10 mouse cellular contexts compared by ENCODE assay signal in genomic region chr4:126324861-126325260, GRCm38 (mm10). TPM values are rescaled to one million over a fixed set of nuclear protein-coding genes. Genes with fewer than 3 reads are reported as not detected.
A peak's percentile ranks its signal among the peaks of the same experiment; 100 is the strongest.
DNase-seq lines count a peak whose midpoint lies in the region; ATAC-seq and TF ChIP-seq lines count a peak whose summit lies in the region.
"Had no signal": no experiment of that assay in that cellular context is flagged by ENCODE, and none has a peak within 500 bp of the region (broad histone marks: within the 10 kb centered on the region; RNA-seq: fewer than 3 reads in every experiment).

No protein-coding gene starts in this region.

- H3K36me3 ChIP-seq in hindbrain, embryonic 12.5 days: no peaks in the 10 kb centered on the region
- peaks cover 2% of the 10 kb centered on the region; the same call in 1 of the 2 replicates for H3K36me3 ChIP-seq in hindbrain, embryonic 10.5 days
- peaks cover 2% of the 10 kb centered on the region; the same call in 1 of the 2 replicates for H3K36me3 ChIP-seq in ES-E14 (ENCODE audit: control insufficient read depth, insufficient read depth, low read length, poor library complexity, severe bottlenecking)
- H3K36me3 ChIP-seq in embryonic facial prominence, embryonic 13.5 days: 0 out of 2 replicates have a peak, but pooled peaks cover 1% of the 10 kb centered on the region
- no peaks in the 10 kb centered on the region for H3K36me3 ChIP-seq in limb, embryonic 12.5 days

- peaks cover 16% of the 10 kb centered on the region for H3K4me1 ChIP-seq in hindbrain, embryonic 12.5 days
- peaks cover 30% of the 10 kb centered on the region for H3K4me1 ChIP-seq in hindbrain, embryonic 10.5 days (replicated peaks)
- peaks cover 0 to 14% of the 10 kb centered on the region in 2 experiments; a peak in 2 of 4 replicates for H3K4me1 ChIP-seq in ES-E14 (ENCODE audit: control insufficient read depth in 2 of 2, insufficient read depth in 2 of 2, low read length in 2 of 2, poor library complexity in 1 of 2)
- H3K4me1 ChIP-seq in embryonic facial prominence, embryonic 13.5 days: peaks cover 33% of the 10 kb centered on the region
- H3K4me1 ChIP-seq in limb, embryonic 12.5 days (replicated peaks): peaks cover 23% of the 10 kb centered on the region

- DNase-seq in hindbrain, embryonic 10.5 days (ENCODE audit: low spot score): no peak
- no peak for DNase-seq in ES-E14 (ENCODE audit: low read depth, low spot score)
- no peak for DNase-seq in left cerebral cortex, adult 9 months (ENCODE audit: low spot score in 2 of 2)
- DNase-seq: right cerebral cortex, postnatal 4 days had no signal

- 0 out of 2 replicates have a peak overlapping the region, but pooled peaks have one; percentile 11 for H3K4me2 ChIP-seq in hindbrain, embryonic 12.5 days (replicated peaks)
- peak overlapping the region; percentile 58 for H3K4me2 ChIP-seq in embryonic facial prominence, embryonic 13.5 days
- peak overlapping the region; percentile 51 for H3K4me2 ChIP-seq in limb, embryonic 12.5 days

- H3K4me3 ChIP-seq in hindbrain, embryonic 12.5 days: no peak overlapping the region
- no peak overlapping the region for H3K4me3 ChIP-seq in hindbrain, embryonic 10.5 days
- peak overlapping the region; percentile 6 to 23; a peak in 2 of 4 replicates for H3K4me3 ChIP-seq in ES-E14 (ENCODE audit: insufficient read depth in 1 of 2, low read depth in 1 of 2, low read length in 2 of 2, poor library complexity in 1 of 2, severe bottlenecking in 1 of 2)
- peak overlapping the region; percentile 29 for H3K4me3 ChIP-seq in embryonic facial prominence, embryonic 13.5 days
- 0 out of 2 replicates have a peak overlapping the region, but pooled peaks have one; percentile 19 for H3K4me3 ChIP-seq in limb, embryonic 12.5 days (replicated peaks)

- no peak for ATAC-seq in hindbrain, embryonic 12.5 days (ENCODE audit: low FRiP score)
- 0 out of 2 replicates have a peak, but pooled peaks have one; percentile 1 for ATAC-seq in embryonic facial prominence, embryonic 13.5 days (ENCODE audit: insufficient number of reproducible peaks, insufficient read depth, low FRiP score, low TSS enrichment, low read depth)
- ATAC-seq in limb, embryonic 12.5 days (ENCODE audit: insufficient number of reproducible peaks, insufficient read depth, low FRiP score, low TSS enrichment, low read depth): no peak
- ATAC-seq in erythroid progenitor cell, adult 5-6 weeks (replicated peaks; ENCODE audit: low FRiP score, poor library complexity, severe bottlenecking): no peak
- no peak for ATAC-seq in monocyte, adult 5-6 weeks (replicated peaks; ENCODE audit: insufficient number of reproducible peaks, low FRiP score, low TSS enrichment, poor library complexity, severe bottlenecking)

- H3K9me3 ChIP-seq in hindbrain, embryonic 12.5 days (replicated peaks): no peaks in the 10 kb centered on the region
- H3K9me3 ChIP-seq in hindbrain, embryonic 10.5 days: no peaks in the 10 kb centered on the region
- H3K9me3 ChIP-seq in ES-E14 (ENCODE audit: control insufficient read depth, insufficient read depth, low read depth, low read length): no peaks in the 10 kb centered on the region
- no peaks in the 10 kb centered on the region for H3K9me3 ChIP-seq in embryonic facial prominence, embryonic 13.5 days
- H3K9me3 ChIP-seq in limb, embryonic 12.5 days: no peaks in the 10 kb centered on the region

- H3K27ac ChIP-seq in hindbrain, embryonic 12.5 days: no peak overlapping the region
- no peak overlapping the region for H3K27ac ChIP-seq in hindbrain, embryonic 10.5 days
- H3K27ac ChIP-seq in ES-E14 (ENCODE audit: insufficient read depth, low read depth, low read length, poor library complexity, severe bottlenecking): no peak overlapping the region
- H3K27ac ChIP-seq in embryonic facial prominence, embryonic 13.5 days: peak overlapping the region; percentile 68
- peak overlapping the region; percentile 42; the same call in 1 of the 2 replicates for H3K27ac ChIP-seq in limb, embryonic 12.5 days

- in situ Hi-C loops in ES-E14 (cut with MboI; ENCODE audit: low sequenced_read_pairs in 2 of 2, unreplicated experiment in 2 of 2): loop anchor here in 1 of 2 experiments (25.0 kb wide), 1 partner anchor 212 kb away; the partner anchor contains the start of gene Ago4

- WGBS in hindbrain, embryonic 12.5 days: 24% methylated on average over 13 of the region's 13 CpGs
- WGBS in hindbrain, embryonic 10.5 days: 28% methylated on average over 13 of the region's 13 CpGs
- 23% methylated on average over 13 of the region's 13 CpGs for WGBS in embryonic facial prominence, embryonic 13.5 days
- WGBS in limb, embryonic 12.5 days: 26% methylated on average over 13 of the region's 13 CpGs

- H3K27me3 ChIP-seq in hindbrain, embryonic 12.5 days: peaks cover 33% of the 10 kb centered on the region
- H3K27me3 ChIP-seq in hindbrain, embryonic 10.5 days (ENCODE audit: insufficient read depth, poor library complexity, severe bottlenecking): peaks cover 42% of the 10 kb centered on the region
- peaks cover 13% of the 10 kb centered on the region for H3K27me3 ChIP-seq in embryonic facial prominence, embryonic 13.5 days
- H3K27me3 ChIP-seq in limb, embryonic 12.5 days: peaks cover 46% of the 10 kb centered on the region

- H3K9ac ChIP-seq in hindbrain, embryonic 12.5 days: no peak overlapping the region
- H3K9ac ChIP-seq in ES-E14 (ENCODE audit: insufficient read depth, low read depth, low read length, poor library complexity, severe bottlenecking): peak overlapping the region; percentile 9; the same call in 1 of the 2 replicates
- peak overlapping the region; percentile 54 for H3K9ac ChIP-seq in embryonic facial prominence, embryonic 13.5 days
- H3K9ac ChIP-seq in limb, embryonic 12.5 days (replicated peaks): peak overlapping the region; percentile 42; the same call in 1 of the 2 replicates

TF ChIP-seq in ES-E14, 5 proteins besides CTCF, POLR2A, EP300 and RAD21:
- TF ChIP-seq HCFC1 (IDR thresholded peaks at IDR 0.05; ENCODE audit: borderline replicate concordance, insufficient read depth, low read length) (no peak), CHD2 (IDR thresholded peaks at IDR 0.05; ENCODE audit: low read depth, low read length) (no peak), ZNF384 (IDR thresholded peaks at IDR 0.05; ENCODE audit: low read depth, low read length) (no peak), ZC3H11A (IDR thresholded peaks at IDR 0.05; ENCODE audit: borderline replicate concordance, low read depth, low read length) (no peak), MAFK (IDR thresholded peaks at IDR 0.05; ENCODE audit: insufficient read depth, low read depth, low read length) (no peak)

RNA-seq across cellular contexts. Expression of gene Tekt2, which starts 0.6 kb away (rescaled TPM):
- polyA plus RNA-seq in hindbrain, embryonic 12.5 days (2016; fragmentation: Nextera tagmentation; extraction: Ambion mirVana): 6.3 and 6.7 TPM in 2 replicates
- polyA plus RNA-seq in hindbrain, embryonic 10.5 days (2016; fragmentation: Nextera tagmentation; extraction: Ambion mirVana): 2.3 and 2.7 TPM in 2 replicates
- 1.7 and 2.9 TPM in 2 replicates for total RNA-seq in ES-E14 (2012; rRNA removed)
- 18.5 and 22.0 TPM in 2 replicates for polyA plus RNA-seq in embryonic facial prominence, embryonic 13.5 days (2015; fragmentation: Nextera tagmentation; extraction: Ambion mirVana)
- polyA plus RNA-seq in limb, embryonic 12.5 days (2016; fragmentation: Nextera tagmentation; extraction: Ambion mirVana): 13.6 and 14.8 TPM in 2 replicates
- not detected in 2 replicates for total RNA-seq in erythroid progenitor cell, adult 5-6 weeks (2015; ENCODE audit: low replicate concordance)
- not detected in 2 replicates for total RNA-seq in erythroid progenitor cell, adult 5-6 weeks (2017; ENCODE audit: low replicate concordance)
- total RNA-seq in monocyte, adult 5-6 weeks (2017): not detected in 3 replicates
- polyA plus RNA-seq: erythroblast, embryonic 14.5 days had no signal

RNA-seq across cellular contexts. Expression of gene Adprhl2, which starts 3.4 kb away (rescaled TPM):
- 65.2 and 74.3 TPM in 2 replicates for polyA plus RNA-seq in hindbrain, embryonic 12.5 days (2016; fragmentation: Nextera tagmentation; extraction: Ambion mirVana)
- polyA plus RNA-seq in hindbrain, embryonic 10.5 days (2016; fragmentation: Nextera tagmentation; extraction: Ambion mirVana): 88.2 and 89.5 TPM in 2 replicates
- 50.5 and 56.9 TPM in 2 replicates for total RNA-seq in ES-E14 (2012; rRNA removed)
- 94.3 and 97.5 TPM in 2 replicates for polyA plus RNA-seq in embryonic facial prominence, embryonic 13.5 days (2015; fragmentation: Nextera tagmentation; extraction: Ambion mirVana)
- 84.9 and 87.5 TPM in 2 replicates for polyA plus RNA-seq in limb, embryonic 12.5 days (2016; fragmentation: Nextera tagmentation; extraction: Ambion mirVana)
- 2.2 TPM in 1 of 2 replicates, not detected in the other for total RNA-seq in erythroid progenitor cell, adult 5-6 weeks (2015; ENCODE audit: low replicate concordance)
- 4.7 and 5.5 TPM in 2 replicates for total RNA-seq in erythroid progenitor cell, adult 5-6 weeks (2017; ENCODE audit: low replicate concordance)
- 15.0 to 25.8 TPM (median 21.0 TPM) in 3 replicates for total RNA-seq in monocyte, adult 5-6 weeks (2017)

RNA-seq across cellular contexts. Expression of gene Col8a2, which starts 38.3 kb away (rescaled TPM):
- polyA plus RNA-seq in hindbrain, embryonic 12.5 days (2016; fragmentation: Nextera tagmentation; extraction: Ambion mirVana): 50.1 and 56.7 TPM in 2 replicates
- 6.1 and 18.5 TPM in 2 replicates for polyA plus RNA-seq in hindbrain, embryonic 10.5 days (2016; fragmentation: Nextera tagmentation; extraction: Ambion mirVana)
- total RNA-seq in ES-E14 (2012; rRNA removed): 3.7 and 3.8 TPM in 2 replicates
- polyA plus RNA-seq in embryonic facial prominence, embryonic 13.5 days (2015; fragmentation: Nextera tagmentation; extraction: Ambion mirVana): 33.9 and 43.4 TPM in 2 replicates
- 13.3 and 16.7 TPM in 2 replicates for polyA plus RNA-seq in limb, embryonic 12.5 days (2016; fragmentation: Nextera tagmentation; extraction: Ambion mirVana)
- not detected in 2 replicates for total RNA-seq in erythroid progenitor cell, adult 5-6 weeks (2015; ENCODE audit: low replicate concordance)
- 0.39 TPM in 1 of 2 replicates, not detected in the other for total RNA-seq in erythroid progenitor cell, adult 5-6 weeks (2017; ENCODE audit: low replicate concordance)
- total RNA-seq in monocyte, adult 5-6 weeks (2017): 1.5 to 3.7 TPM (median 1.8 TPM) in 3 replicates
- polyA plus RNA-seq: erythroblast, embryonic 14.5 days had no signal

Comparison
In these comparisons a context has a peak if more than half of its experiments do, and no peak if none do; other contexts are left out.
1. H3K27ac ChIP-seq: peak in embryonic facial prominence, embryonic 13.5 days (single experiment) and limb, embryonic 12.5 days (single experiment); none in hindbrain, embryonic 12.5 days (single experiment), hindbrain, embryonic 10.5 days (single experiment) and ES-E14 (single experiment).
2. H3K4me3 ChIP-seq: peak in ES-E14 (2 of 2), embryonic facial prominence, embryonic 13.5 days (single experiment) and limb, embryonic 12.5 days (single experiment); none in hindbrain, embryonic 12.5 days (single experiment) and hindbrain, embryonic 10.5 days (single experiment).
3. Peak in every context shown above with its lines, with median percentiles within 50 percentile points of each other: H3K4me2 ChIP-seq.